Mouse (Mus musculus) spleen, adult 2 months (tissue): ENCODE results near the gene R3hdm2. TPM values are rescaled to one million over a fixed set of nuclear protein-coding genes. Genes with fewer than 3 reads are reported as not detected.

ENCODE experiments used
- DNase-seq, 2 experiments: peaks; one replicate each; pipeline versions ENCODE4 v3.0.0 to v3.0.0-alpha.2; 2012 to 2021; ENCODE audit warnings: low spot score in 2 of 2, low read depth in 1 of 2
- H3K27ac ChIP-seq: fragments of 200-500 bp; 2 replicates; pipeline ENCODE4 v1.5.1; 2012; ENCODE audit warnings: low read length, inconsistent platforms; ENCODE audit not compliant: insufficient read depth
- H3K27me3 ChIP-seq: fragments of 200-500 bp; 2 replicates; pipeline ENCODE4 v1.6.1; 2012; ENCODE audit warnings: mild to moderate bottlenecking, moderate library complexity, low read length, inconsistent platforms; ENCODE audit not compliant: control insufficient read depth, insufficient read depth
- H3K36me3 ChIP-seq: fragments of 200-500 bp; 2 replicates; pipeline ENCODE4 v1.6.1; 2012; ENCODE audit warnings: mild to moderate bottlenecking, low read length, inconsistent platforms; ENCODE audit not compliant: control insufficient read depth, insufficient read depth
- H3K4me1 ChIP-seq: fragments of 200-500 bp; 2 replicates; pipeline ENCODE4 v1.6.1; 2011; ENCODE audit warnings: inconsistent platforms; ENCODE audit not compliant: control insufficient read depth, insufficient read depth, insufficient read length
- H3K4me3 ChIP-seq: fragments of 200-500 bp; 2 replicates; pipeline ENCODE4 v1.5.1; 2011; ENCODE audit warnings: mild to moderate bottlenecking, inconsistent platforms; ENCODE audit not compliant: insufficient read depth, insufficient read length; ENCODE audit errors: extremely low read depth
- CTCF ChIP-seq: fragments of 200-500 bp; IDR thresholded peaks from 2 replicates; pipeline ENCODE4 v1.5.1; 2011; ENCODE audit warnings: mild to moderate bottlenecking, inconsistent platforms; ENCODE audit not compliant: insufficient read depth, insufficient read length, insufficient replicate concordance; ENCODE audit errors: extremely low read depth
- POLR2A ChIP-seq: fragments of 200-500 bp; IDR thresholded peaks from 2 replicates; pipeline ENCODE4 v1.6.1; 2011; ENCODE audit warnings: low read depth, low read length, inconsistent platforms
- WGBS: fragments of 180-500 bp; shearing (Covaris S2); methylation state at CpG from one replicate; pipeline ENCODE4 v1.1.7; 2018; 5-methylcytosine and 5-hydroxymethylcytosine counted together
- polyA plus RNA-seq: library from polyadenylated mRNA; depleted of rRNA; stranded (reverse); fragments of >200 nt; gene quantifications from 2 replicates; pipeline ENCODE4 v1.2.3, GENCODE M21; 2012

R3hdm2 gene
- polyA plus RNA-seq, 1 experiment, result 67.6 TPM

GRCm38 (mm10) chr10:127338930-127339682 is 41.0 kb upstream of the R3hdm2 start:
- Histone ChIP-seq H3K4me1 (no peaks in the 10 kb centered on the region; the same call in 1 of the 2 replicates), H3K4me3 (peak overlapping the region; percentile 38), H3K27ac (no peak overlapping the region), H3K36me3 (no peaks in the 10 kb centered on the region), H3K27me3 (peaks cover 19% of the 10 kb centered on the region)
- peak; percentile 83 to 85 for DNase-seq
- TF ChIP-seq POLR2A (no peak), CTCF (peak; percentile 71; the same call in 1 of the 2 replicates)
- WGBS, result 2% methylated on average over 31 of the region's 31 CpGs

- peak overlapping the region; percentile 38 for H3K4me3 ChIP-seq
- peaks cover 19% of the 10 kb centered on the region for H3K27me3 ChIP-seq
- WGBS, result 1% methylated on average over 42 of the region's 42 CpGs
- no peak overlapping the region for H3K27ac ChIP-seq
- no peaks in the 10 kb centered on the region for H3K36me3 ChIP-seq
- DNase-seq, result no peak
- no peaks in the 10 kb centered on the region; the same call in 1 of the 2 replicates for H3K4me1 ChIP-seq
- TF ChIP-seq CTCF (no peak), POLR2A (no peak)
These were observed 40.2 kb upstream of the R3hdm2 start for GRCm38 (mm10) chr10:127339683-127340576.

- Histone ChIP-seq H3K4me1 (no peaks in the 10 kb centered on the region; the same call in 1 of the 2 replicates), H3K4me3 (no peak overlapping the region), H3K27ac (no peak overlapping the region), H3K27me3 (peaks cover 19% of the 10 kb centered on the region), H3K36me3 (no peaks in the 10 kb centered on the region)
- TF ChIP-seq POLR2A (no peak), CTCF (no peak)
- 5% methylated on average over 27 of the region's 27 CpGs for WGBS
- DNase-seq, result no peak
These were observed 39.4 kb upstream of the R3hdm2 start for GRCm38 (mm10) chr10:127340577-127341359.

- DNase-seq, result no peak
- TF ChIP-seq CTCF, result no peak
- no peak for TF ChIP-seq POLR2A
- no peak overlapping the region for H3K4me3 ChIP-seq
- no peaks in the 10 kb centered on the region for H3K36me3 ChIP-seq
- H3K27ac ChIP-seq, result no peak overlapping the region
- H3K4me1 ChIP-seq, result no peaks in the 10 kb centered on the region; the same call in 1 of the 2 replicates
- 3% methylated on average over 7 of the region's 11 CpGs for WGBS
- H3K27me3 ChIP-seq, result peaks cover 19% of the 10 kb centered on the region
These were observed 38.8 kb upstream of the R3hdm2 start for GRCm38 (mm10) chr10:127341360-127341690.

GRCm38 (mm10) chr10:127341891-127342639 is 38.1 kb upstream of the R3hdm2 start, which contains the start of gene Gli1:
Gene Gli1, minus strand, starts transcription at chr10:127341974.
- peak; percentile 58 to 77 for DNase-seq
- WGBS, result 1% methylated on average over 29 of the region's 29 CpGs
- Histone ChIP-seq H3K4me3 (no peak within 1 kb of the TSS), H3K36me3 (no peaks in the 10 kb centered on the region), H3K27me3 (peaks cover 19% of the 10 kb centered on the region), H3K27ac (no peak within 1 kb of the TSS), H3K4me1 (no peaks in the 10 kb centered on the region; the same call in 1 of the 2 replicates)
- TF ChIP-seq POLR2A (no peak), CTCF (peak; percentile 92; the same call in 1 of the 2 replicates)

- no peaks in the 10 kb centered on the region; the same call in 1 of the 2 replicates for H3K4me1 ChIP-seq
- peaks cover 19% of the 10 kb centered on the region for H3K27me3 ChIP-seq
- TF ChIP-seq CTCF (no peak), POLR2A (no peak)
- H3K4me3 ChIP-seq, result no peak overlapping the region
- H3K36me3 ChIP-seq, result no peaks in the 10 kb centered on the region
- 36% methylated on average over 3 of the region's 3 CpGs for WGBS
- DNase-seq, result no peak
- no peak overlapping the region for H3K27ac ChIP-seq
These were observed 37.1 kb upstream of the R3hdm2 start for GRCm38 (mm10) chr10:127343029-127343428.
